Mouse (Mus musculus): ENCODE measurements around the gene Olfr1111.
"Not testable (repeated sequence)": the region's sequence is repeated elsewhere in the genome, so short reads cannot be mapped to it uniquely, and the experiment has no call there.

Olfr1111 gene

GRCm38 (mm10) chr2:87152524-87152923 is at the start of gene Olfr1111:
Olfr1111 (minus strand) TSS chr2:87152624.
- no peak for DNase-seq (ENCODE audit: low spot score)

- DNase-seq (ENCODE audit: low spot score) = no peak
Observed at GRCm38 (mm10) chr2:87187498-87187897, 35.1 kb upstream of the Olfr1111 start, which contains the start of gene Olfr1112. Olfr1112 (plus strand) TSS chr2:87187798.

GRCm38 (mm10) chr2:87167731-87168130 is 15.3 kb upstream of the Olfr1111 start:
- not testable (repeated sequence) for DNase-seq (ENCODE audit: low spot score)

- DNase-seq (ENCODE audit: low spot score) = no peak
Observed at GRCm38 (mm10) chr2:87140200-87140599, 12.2 kb downstream of the Olfr1111 start, which contains the start of gene Olfr1110. Olfr1110 (minus strand) TSS chr2:87140300.

- DNase-seq (ENCODE audit: low spot score) = no peak
Observed at GRCm38 (mm10) chr2:87114467-87114866, 38.0 kb downstream of the Olfr1111 start, which contains the start of gene Olfr259. Olfr259 (minus strand) TSS chr2:87114567.
